Mouse (Mus musculus): Measurements from ENCODE around the gene Pctp. TPM values are rescaled to one million over a fixed set of nuclear protein-coding genes. Genes with fewer than 3 reads are reported as not detected.

The Pctp gene
- polyA plus RNA-seq, 1 experiment = 2.2 TPM

GRCm38 (mm10) chr11:90029354-90029753 lies 26.7 kb upstream of the Pctp start:
- Histone ChIP-seq H3K4me1 (ENCODE audit: control insufficient read depth, insufficient read depth, insufficient read length) (peaks cover 5% of the 10 kb centered on the region; the same call in 1 of the 2 replicates), H3K36me3 (ENCODE audit: control insufficient read depth, insufficient read depth, low read length) (no peaks in the 10 kb centered on the region), H3K4me3 (ENCODE audit: extremely low read depth, insufficient read depth, insufficient read length) (peak overlapping the region; percentile 55), H3K27ac (ENCODE audit: insufficient read depth, low read length) (no peak overlapping the region), H3K27me3 (ENCODE audit: control insufficient read depth, insufficient read depth, low read length) (no peaks in the 10 kb centered on the region)
- TF ChIP-seq POLR2A (IDR thresholded peaks at IDR 0.05; ENCODE audit: low read depth, low read length) (no peak), CTCF (IDR thresholded peaks at IDR 0.05; ENCODE audit: extremely low read depth, insufficient read depth, insufficient read length, insufficient replicate concordance) (no peak)
- DNase-seq (ENCODE audit: low read depth in 1 of 2, low spot score in 2 of 2) = peak; percentile 17 to 45
- WGBS = 3% methylated on average over 10 of the region's 10 CpGs

GRCm38 (mm10) chr11:90028746-90029145 lies 26.1 kb upstream of the Pctp start:
- Histone ChIP-seq H3K4me3 (ENCODE audit: extremely low read depth, insufficient read depth, insufficient read length) (no peak overlapping the region), H3K4me1 (ENCODE audit: control insufficient read depth, insufficient read depth, insufficient read length) (peaks cover 5% of the 10 kb centered on the region; the same call in 1 of the 2 replicates), H3K27me3 (ENCODE audit: control insufficient read depth, insufficient read depth, low read length) (no peaks in the 10 kb centered on the region), H3K36me3 (ENCODE audit: control insufficient read depth, insufficient read depth, low read length) (no peaks in the 10 kb centered on the region), H3K27ac (ENCODE audit: insufficient read depth, low read length) (no peak overlapping the region)
- no peak for TF ChIP-seq POLR2A (IDR thresholded peaks at IDR 0.05; ENCODE audit: low read depth, low read length)
- DNase-seq (ENCODE audit: low read depth in 1 of 2, low spot score in 2 of 2) = no peak
- WGBS = 92% methylated on average over 8 of the region's 8 CpGs

GRCm38 (mm10) chr11:90027216-90027615 lies 24.5 kb upstream of the Pctp start:
- Histone ChIP-seq H3K27me3 (ENCODE audit: control insufficient read depth, insufficient read depth, low read length) (no peaks in the 10 kb centered on the region), H3K4me3 (ENCODE audit: extremely low read depth, insufficient read depth, insufficient read length) (no peak overlapping the region), H3K36me3 (ENCODE audit: control insufficient read depth, insufficient read depth, low read length) (no peaks in the 10 kb centered on the region), H3K27ac (ENCODE audit: insufficient read depth, low read length) (no peak overlapping the region), H3K4me1 (ENCODE audit: control insufficient read depth, insufficient read depth, insufficient read length) (peaks cover 5% of the 10 kb centered on the region; the same call in 1 of the 2 replicates)
- 66% methylated on average over 7 of the region's 7 CpGs for WGBS
- DNase-seq (ENCODE audit: low read depth in 1 of 2, low spot score in 2 of 2) = no peak
- TF ChIP-seq CTCF (IDR thresholded peaks at IDR 0.05; ENCODE audit: extremely low read depth, insufficient read depth, insufficient read length, insufficient replicate concordance) = no peak
- TF ChIP-seq POLR2A (IDR thresholded peaks at IDR 0.05; ENCODE audit: low read depth, low read length) = no peak

GRCm38 (mm10) chr11:90026802-90027174 lies 24.1 kb upstream of the Pctp start:
- TF ChIP-seq CTCF (IDR thresholded peaks at IDR 0.05; ENCODE audit: extremely low read depth, insufficient read depth, insufficient read length, insufficient replicate concordance) = no peak
- TF ChIP-seq POLR2A (IDR thresholded peaks at IDR 0.05; ENCODE audit: low read depth, low read length) = no peak
- H3K27ac ChIP-seq (ENCODE audit: insufficient read depth, low read length) = no peak overlapping the region
- no peaks in the 10 kb centered on the region for H3K27me3 ChIP-seq (ENCODE audit: control insufficient read depth, insufficient read depth, low read length)
- H3K4me1 ChIP-seq (ENCODE audit: control insufficient read depth, insufficient read depth, insufficient read length) = peaks cover 5% of the 10 kb centered on the region; the same call in 1 of the 2 replicates
- 84% methylated on average over 5 of the region's 5 CpGs for WGBS
- H3K4me3 ChIP-seq (ENCODE audit: extremely low read depth, insufficient read depth, insufficient read length) = no peak overlapping the region
- no peaks in the 10 kb centered on the region for H3K36me3 ChIP-seq (ENCODE audit: control insufficient read depth, insufficient read depth, low read length)
- DNase-seq (ENCODE audit: low read depth in 1 of 2, low spot score in 2 of 2) = no peak

- no peak overlapping the region for H3K4me3 ChIP-seq (ENCODE audit: extremely low read depth, insufficient read depth, insufficient read length)
- TF ChIP-seq POLR2A (IDR thresholded peaks at IDR 0.05; ENCODE audit: low read depth, low read length) = no peak
- TF ChIP-seq CTCF (IDR thresholded peaks at IDR 0.05; ENCODE audit: extremely low read depth, insufficient read depth, insufficient read length, insufficient replicate concordance) = no peak
- H3K27me3 ChIP-seq (ENCODE audit: control insufficient read depth, insufficient read depth, low read length) = no peaks in the 10 kb centered on the region
- no peaks in the 10 kb centered on the region for H3K36me3 ChIP-seq (ENCODE audit: control insufficient read depth, insufficient read depth, low read length)
- H3K27ac ChIP-seq (ENCODE audit: insufficient read depth, low read length) = no peak overlapping the region
- H3K4me1 ChIP-seq (ENCODE audit: control insufficient read depth, insufficient read depth, insufficient read length) = peaks cover 5% of the 10 kb centered on the region; the same call in 1 of the 2 replicates
- WGBS = 70% methylated on average over 14 of the region's 14 CpGs
- DNase-seq (ENCODE audit: low read depth in 1 of 2, low spot score in 2 of 2) = no peak
Observed at GRCm38 (mm10) chr11:90025891-90026801, 23.5 kb upstream of the Pctp start.

GRCm38 (mm10) chr11:90019161-90019560 lies 16.5 kb upstream of the Pctp start:
- WGBS = 12% methylated on average over 7 of the region's 7 CpGs
- H3K27me3 ChIP-seq (ENCODE audit: control insufficient read depth, insufficient read depth, low read length) = no peaks in the 10 kb centered on the region

GRCm38 (mm10) chr11:90015281-90015680 lies 12.6 kb upstream of the Pctp start:
- DNase-seq (ENCODE audit: low read depth in 1 of 2, low spot score in 2 of 2) = no peak
- Histone ChIP-seq H3K36me3 (ENCODE audit: control insufficient read depth, insufficient read depth, low read length) (no peaks in the 10 kb centered on the region), H3K4me1 (ENCODE audit: control insufficient read depth, insufficient read depth, insufficient read length) (no peaks in the 10 kb centered on the region), H3K27ac (ENCODE audit: insufficient read depth, low read length) (no peak overlapping the region), H3K4me3 (ENCODE audit: extremely low read depth, insufficient read depth, insufficient read length) (no peak overlapping the region), H3K27me3 (ENCODE audit: control insufficient read depth, insufficient read depth, low read length) (no peaks in the 10 kb centered on the region)
- 64% methylated on average over 7 of the region's 7 CpGs for WGBS
- no peak for TF ChIP-seq POLR2A (IDR thresholded peaks at IDR 0.05; ENCODE audit: low read depth, low read length)
- TF ChIP-seq CTCF (IDR thresholded peaks at IDR 0.05; ENCODE audit: extremely low read depth, insufficient read depth, insufficient read length, insufficient replicate concordance) = no peak

More at GRCm38 (mm10) chr11:90019161-90019560, 16.5 kb upstream of the Pctp start:
- H3K36me3 ChIP-seq (ENCODE audit: control insufficient read depth, insufficient read depth, low read length) = no peaks in the 10 kb centered on the region
- DNase-seq (ENCODE audit: low read depth in 1 of 2, low spot score in 2 of 2) = peak; percentile 15 to 17
- H3K4me1 ChIP-seq (ENCODE audit: control insufficient read depth, insufficient read depth, insufficient read length) = no peaks in the 10 kb centered on the region
- no peak for TF ChIP-seq CTCF (IDR thresholded peaks at IDR 0.05; ENCODE audit: extremely low read depth, insufficient read depth, insufficient read length, insufficient replicate concordance)
- no peak for TF ChIP-seq POLR2A (IDR thresholded peaks at IDR 0.05; ENCODE audit: low read depth, low read length)
- no peak overlapping the region for H3K4me3 ChIP-seq (ENCODE audit: extremely low read depth, insufficient read depth, insufficient read length)
- no peak overlapping the region for H3K27ac ChIP-seq (ENCODE audit: insufficient read depth, low read length)
